Mouse (Mus musculus): Measurements from ENCODE around the gene Gm4952.

DNA sequence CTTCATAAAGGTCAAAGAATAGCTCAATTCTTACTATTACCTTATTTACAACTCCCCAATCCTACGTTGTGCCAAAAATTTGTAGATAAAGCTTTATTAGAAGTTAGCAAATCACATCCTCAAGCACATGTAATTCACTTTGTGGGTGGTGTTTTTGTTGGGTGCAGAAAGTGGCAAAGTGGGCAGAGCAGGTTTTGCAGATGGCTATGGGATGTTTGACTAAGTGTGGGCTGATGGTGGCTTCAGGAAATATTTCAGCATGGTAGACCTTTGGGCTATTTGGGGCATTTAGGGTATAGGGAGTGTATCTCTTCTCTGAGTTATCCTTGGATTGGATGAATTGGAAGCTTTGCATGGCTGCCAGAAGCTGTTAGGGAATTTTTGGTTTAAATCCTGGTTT is 66.4 kb downstream of the Gm4952 start:
- no peak for TF ChIP-seq CTCF (IDR thresholded peaks at IDR 0.05; ENCODE audit: low read depth)
- TF ChIP-seq EP300 (optimal IDR thresholded peaks at IDR 0.05): no peak
